Mouse (Mus musculus) activated CD4-positive, CD25-positive, alpha-beta regulatory T cell, adult 9 weeks (primary cell): Measurements from ENCODE around the gene Acp5. TPM values are rescaled to one million over a fixed set of nuclear protein-coding genes. Genes with fewer than 3 reads are reported as not detected.

Source experiments
- polyA plus RNA-seq: library from polyadenylated mRNA; unstranded; fragments of 100-300 nt; shearing (Covaris generic); gene quantifications from one replicate; pipeline ENCODE4 v1.2.1, GENCODE M21; 2017

Gene Acp5
- 236 TPM for polyA plus RNA-seq

DNA sequence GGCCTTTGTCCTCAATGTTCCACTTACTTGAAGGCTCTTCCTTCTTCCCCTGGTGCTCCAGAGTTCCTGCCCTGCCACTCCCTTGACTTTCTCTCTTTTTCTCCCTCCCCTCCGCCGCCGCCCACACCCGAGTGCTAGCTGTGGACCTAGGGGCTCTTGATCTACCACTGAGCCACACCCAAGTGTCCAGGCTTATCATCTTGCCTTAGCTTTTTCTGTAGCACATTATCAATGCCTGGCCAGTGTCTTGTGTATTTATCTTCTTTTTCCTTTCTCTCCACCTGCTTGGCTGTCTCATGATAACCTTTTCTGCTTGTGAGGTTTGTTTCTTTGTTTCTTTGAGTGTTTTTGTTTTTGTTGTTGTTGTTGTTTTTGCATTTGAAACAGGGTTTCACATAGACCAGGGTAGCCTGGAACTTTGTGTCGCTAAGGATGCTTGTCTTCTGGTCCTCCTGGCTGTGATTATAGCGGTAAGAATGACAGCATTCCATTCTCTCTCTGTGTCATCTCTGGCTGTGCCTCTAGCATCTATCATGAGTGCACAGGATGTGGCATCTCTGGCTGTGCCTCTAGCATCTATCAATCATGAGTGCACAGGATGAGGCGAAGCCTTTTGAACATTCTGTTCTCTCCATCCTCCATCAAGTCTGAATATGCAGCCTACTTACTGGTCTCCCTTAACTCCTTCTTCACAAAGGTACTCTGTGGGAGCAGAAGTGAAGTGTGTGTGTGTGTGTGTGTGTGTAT, at the start of gene Acp5:
TSS of gene Acp5 (minus strand) at position 68 of the 747 bp plus-strand sequence.

DNA sequence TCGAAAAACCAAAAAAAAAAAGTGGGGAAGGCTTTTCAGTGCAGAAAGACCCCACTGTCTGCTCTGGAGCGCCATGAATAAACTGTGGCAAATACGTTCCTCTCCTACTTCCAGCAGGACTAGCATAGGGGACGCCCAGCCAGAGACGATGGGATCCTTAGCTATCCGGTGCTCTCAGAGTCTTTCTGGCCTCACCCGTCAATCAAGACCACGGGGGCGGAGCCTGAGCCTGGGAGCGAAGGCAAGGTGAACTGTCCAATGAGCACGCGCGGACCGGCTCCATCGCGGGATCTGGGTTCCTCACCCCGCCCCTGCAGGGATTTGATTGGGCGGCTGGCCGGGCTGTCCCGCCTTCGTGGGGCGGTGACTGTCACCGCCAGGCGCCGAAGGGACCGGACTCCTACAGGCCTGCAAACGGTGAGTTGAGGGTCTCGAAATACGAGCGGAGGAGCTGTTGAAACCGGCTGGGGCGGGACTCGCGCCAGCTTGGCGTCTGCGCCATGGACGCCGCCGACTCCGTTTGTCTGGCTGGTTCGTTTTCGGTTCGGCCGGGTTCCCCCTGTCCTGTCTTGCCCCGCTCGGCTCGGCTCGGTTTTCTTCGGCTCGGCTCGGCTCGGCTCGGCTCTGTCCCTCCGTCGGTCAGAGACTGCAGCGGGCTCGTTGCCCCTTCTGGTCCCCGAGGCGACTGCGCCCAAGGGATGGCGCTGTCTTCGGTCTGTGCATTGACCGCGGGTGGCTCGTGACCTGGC, 21.2 kb upstream of the Acp5 start, which contains the start of gene Pigyl:
TSS of gene Pigyl (plus strand) at position 350 of the 749 bp plus-strand sequence.

DNA sequence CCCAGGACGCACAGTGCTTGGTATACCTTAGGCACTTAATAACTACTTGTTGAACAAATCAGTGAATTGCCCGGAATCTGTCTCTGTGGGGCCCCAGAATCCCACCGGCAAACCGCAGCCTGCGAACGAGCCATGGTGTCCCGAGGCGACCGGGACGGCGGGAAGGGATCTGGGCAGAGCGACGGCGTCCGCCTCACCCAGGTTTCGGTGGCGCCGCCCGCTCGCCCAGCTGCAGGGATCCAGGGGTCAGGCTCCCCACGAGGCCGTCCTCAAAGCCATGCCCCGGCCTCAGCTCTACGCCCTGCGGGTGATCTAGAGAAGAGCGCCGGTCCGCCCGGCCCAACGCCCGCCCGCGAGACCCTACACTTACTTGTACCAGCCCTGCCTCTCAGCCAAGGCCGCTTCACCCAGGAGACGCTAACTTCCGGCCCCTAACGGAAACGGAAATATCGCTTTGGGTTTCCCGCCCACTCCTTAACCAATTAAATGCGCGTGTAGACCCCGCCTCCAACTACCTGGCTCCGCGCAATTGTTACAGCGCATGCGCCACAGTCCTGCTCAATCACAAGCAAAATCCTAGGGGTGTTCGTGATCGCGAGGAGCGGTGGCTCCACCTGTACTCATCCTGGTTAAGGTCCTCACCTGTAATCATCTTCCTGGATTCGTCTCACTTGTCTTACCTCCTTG, 18.6 kb downstream of the Acp5 start, which contains the start of gene Elof1:
TSS of gene Elof1 (minus strand) at position 433 of the 687 bp plus-strand sequence.

DNA sequence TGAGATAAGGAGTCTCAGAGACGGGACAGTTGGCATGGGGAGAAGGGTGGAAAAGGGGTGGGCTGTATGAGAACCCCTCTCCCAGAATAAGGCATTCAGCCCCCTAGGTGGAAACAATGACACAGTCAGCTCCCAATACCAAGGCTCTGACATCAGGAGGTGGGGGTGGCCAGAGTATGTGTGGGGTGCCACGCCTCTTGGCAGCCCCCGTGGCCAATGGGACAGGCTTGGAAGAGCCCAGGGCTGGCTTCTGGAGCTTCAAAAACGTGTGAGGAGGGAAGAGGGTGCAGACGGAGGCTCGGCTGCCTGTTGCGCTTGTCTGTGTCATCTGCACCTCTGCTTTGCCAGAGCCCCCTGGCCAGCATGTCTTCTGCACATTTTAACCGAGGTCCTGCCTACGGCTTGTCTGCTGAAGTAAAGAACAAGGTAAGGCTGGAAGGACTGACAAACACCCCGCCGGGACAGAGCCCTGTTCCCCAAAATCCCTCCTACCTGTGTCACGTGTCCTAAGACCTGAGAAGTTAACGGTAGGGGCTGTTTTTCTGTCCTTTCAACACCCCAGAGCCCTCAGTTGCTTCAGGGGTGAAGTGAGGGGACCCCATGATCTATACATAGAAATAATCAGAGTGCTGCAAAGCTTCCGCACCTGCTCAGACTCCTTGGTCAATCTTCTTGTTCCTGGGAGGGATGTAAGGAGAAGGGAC, 36.4 kb downstream of the Acp5 start, which contains the start of gene Cnn1:
TSS of gene Cnn1 (plus strand) at position 224 of the 704 bp plus-strand sequence.

DNA sequence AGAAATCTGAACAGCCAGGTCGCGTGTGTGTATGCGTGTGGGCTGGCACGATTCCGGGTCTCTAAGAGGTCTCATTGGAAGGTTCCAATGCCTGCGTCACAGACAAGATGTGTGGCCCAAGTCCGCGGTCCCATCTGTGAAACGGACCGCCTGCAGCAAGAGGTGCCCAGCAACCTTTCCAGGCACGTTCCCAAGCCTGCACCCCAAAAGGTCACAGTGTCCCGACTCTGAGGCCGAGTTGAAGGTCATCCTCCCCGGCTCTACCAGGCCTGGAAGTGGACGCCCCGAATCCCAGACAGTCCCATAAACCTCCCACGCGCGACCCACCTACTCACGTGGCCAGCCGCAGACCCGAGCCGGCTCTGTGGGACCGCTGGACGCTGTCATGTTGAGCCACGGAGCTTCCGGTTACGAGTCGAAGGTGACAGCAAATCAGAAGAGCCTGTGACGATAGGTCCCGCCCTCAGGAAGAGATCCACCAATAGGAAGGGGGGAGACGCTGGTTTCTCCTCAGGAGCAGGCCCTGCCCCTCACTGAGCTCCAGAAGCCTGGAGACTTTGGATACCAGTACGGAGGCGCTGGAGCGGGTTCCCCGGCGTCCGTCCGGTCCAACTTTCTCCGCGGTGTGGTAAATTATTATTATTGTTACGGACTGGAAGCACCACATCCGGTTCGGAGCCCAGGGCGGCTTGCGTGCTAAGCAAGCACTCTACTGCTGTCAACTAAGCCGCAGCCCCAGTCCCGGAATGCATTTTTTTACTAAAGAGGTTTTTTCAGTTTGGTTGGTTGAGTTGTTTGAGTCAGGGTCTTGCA, 50.3 kb downstream of the Acp5 start, which contains the start of gene Ecsit:
TSS of gene Ecsit (minus strand) at position 417 of the 813 bp plus-strand sequence.

Other genes with a start within 250 kb of the Acp5 start
- 11.8 TPM for gene Rab3d, start 217.5 kb downstream of the Acp5 start, polyA plus RNA-seq
- 0.42 TPM for gene Ccdc159, start 208.2 kb downstream of the Acp5 start, polyA plus RNA-seq
- gene Tmem205, start 208.2 kb downstream of the Acp5 start, polyA plus RNA-seq, result 5.5 TPM
- 1.8 TPM for gene Plppr2, start 198.7 kb downstream of the Acp5 start, polyA plus RNA-seq
- gene Swsap1, start 180.0 kb downstream of the Acp5 start, polyA plus RNA-seq, result 9.2 TPM
- gene Epor, start 172.2 kb downstream of the Acp5 start, polyA plus RNA-seq, result 1.1 TPM
- not detected for gene Rgl3, start 146.3 kb downstream of the Acp5 start, polyA plus RNA-seq
- not detected for gene Ccdc151, start 133.1 kb downstream of the Acp5 start, polyA plus RNA-seq
- gene Prkcsh, start 132.9 kb downstream of the Acp5 start, polyA plus RNA-seq, result 102 TPM
- gene Elavl3, start 83.7 kb downstream of the Acp5 start, polyA plus RNA-seq, result not detected
- gene Gm49318, start 64.5 kb downstream of the Acp5 start, polyA plus RNA-seq, result not detected
- gene Zfp653, start 64.3 kb downstream of the Acp5 start, polyA plus RNA-seq, result 6.0 TPM
- 44.4 TPM for gene Ecsit, start 50.3 kb downstream of the Acp5 start, polyA plus RNA-seq
- gene Cnn1, start 36.5 kb downstream of the Acp5 start, polyA plus RNA-seq, result not detected
- 90.5 TPM for gene Elof1, start 18.5 kb downstream of the Acp5 start, polyA plus RNA-seq
- gene Pigyl, start 21.1 kb upstream of the Acp5 start, polyA plus RNA-seq, result 39.5 TPM
- gene Zfp872, start 52.4 kb upstream of the Acp5 start, polyA plus RNA-seq, result not detected
- 57.0 TPM for gene Zfp809, start 90.0 kb upstream of the Acp5 start, polyA plus RNA-seq
- 6.3 TPM for gene Zfp599, start 124.2 kb upstream of the Acp5 start, polyA plus RNA-seq
- 15.5 TPM for gene Zfp810, start 171.9 kb upstream of the Acp5 start, polyA plus RNA-seq